Mouse (Mus musculus): ENCODE data around the gene AC109138.7. TPM values are rescaled to one million over a fixed set of nuclear protein-coding genes. Genes with fewer than 3 reads are reported as not detected.
A peak's percentile ranks its signal among the peaks of the same experiment; 100 is the strongest.

AC109138.7 gene
- polyA plus RNA-seq, 1 experiment from 2014 or later: not detected

- Histone ChIP-seq H3K27me3 (replicated peaks; ENCODE audit: insufficient read depth, low read length) (no peaks in the 10 kb centered on the region), H3K9me3 (ENCODE audit: low read length) (no peaks in the 10 kb centered on the region), H3K4me1 (ENCODE audit: insufficient read depth, low read depth, low read length) (peaks cover 2% of the 10 kb centered on the region; the same call in 1 of the 2 replicates), H3K36me3 (ENCODE audit: insufficient read depth, low read length) (peaks cover 24% of the 10 kb centered on the region; the same call in 1 of the 2 replicates), H3K4me3 (ENCODE audit: low read depth, low read length) (no peak overlapping the region), H3K9ac (replicated peaks; ENCODE audit: low read depth) (no peak overlapping the region), H3K4me2 (replicated peaks; ENCODE audit: low read depth, low read length) (no peak overlapping the region), H3K27ac (ENCODE audit: low read length) (no peak overlapping the region)
- WGBS: 46% methylated on average over 2 of the region's 2 CpGs
- ATAC-seq (no peak), DNase-seq (ENCODE audit: low spot score) (no peak)
- no peak for TF ChIP-seq EP300 (IDR thresholded peaks at IDR 0.05)
- no peak for TF ChIP-seq CTCF (IDR thresholded peaks at IDR 0.05)
Observed at GRCm38 (mm10) chr19:4196048-4196447, 18.1 kb upstream of the AC109138.7 start.

- DNase-seq (ENCODE audit: low spot score) (no peak), ATAC-seq (no peak)
- Histone ChIP-seq H3K4me3 (ENCODE audit: low read depth, low read length) (no peak overlapping the region), H3K27ac (ENCODE audit: low read length) (no peak overlapping the region), H3K36me3 (ENCODE audit: insufficient read depth, low read length) (peaks cover 24% of the 10 kb centered on the region; the same call in 1 of the 2 replicates), H3K4me1 (ENCODE audit: insufficient read depth, low read depth, low read length) (0 out of 2 replicates have a peak, but pooled peaks cover 2% of the 10 kb centered on the region), H3K27me3 (replicated peaks; ENCODE audit: insufficient read depth, low read length) (no peaks in the 10 kb centered on the region), H3K9ac (replicated peaks; ENCODE audit: low read depth) (no peak overlapping the region), H3K4me2 (replicated peaks; ENCODE audit: low read depth, low read length) (no peak overlapping the region), H3K9me3 (ENCODE audit: low read length) (no peaks in the 10 kb centered on the region)
- TF ChIP-seq CTCF (IDR thresholded peaks at IDR 0.05): no peak
- no peak for TF ChIP-seq EP300 (IDR thresholded peaks at IDR 0.05)
- 24% methylated on average over 5 of the region's 5 CpGs for WGBS
Observed at GRCm38 (mm10) chr19:4196548-4196947, 17.6 kb upstream of the AC109138.7 start.

GRCm38 (mm10) chr19:4197180-4197579 is 17.0 kb upstream of the AC109138.7 start:
- Histone ChIP-seq H3K4me2 (replicated peaks; ENCODE audit: low read depth, low read length) (no peak overlapping the region), H3K9me3 (ENCODE audit: low read length) (no peaks in the 10 kb centered on the region), H3K36me3 (ENCODE audit: insufficient read depth, low read length) (peaks cover 24% of the 10 kb centered on the region; the same call in 1 of the 2 replicates), H3K4me3 (ENCODE audit: low read depth, low read length) (no peak overlapping the region), H3K9ac (replicated peaks; ENCODE audit: low read depth) (no peak overlapping the region), H3K4me1 (ENCODE audit: insufficient read depth, low read depth, low read length) (0 out of 2 replicates have a peak, but pooled peaks cover 2% of the 10 kb centered on the region), H3K27me3 (replicated peaks; ENCODE audit: insufficient read depth, low read length) (no peaks in the 10 kb centered on the region), H3K27ac (ENCODE audit: low read length) (no peak overlapping the region)
- TF ChIP-seq EP300 (IDR thresholded peaks at IDR 0.05): no peak
- TF ChIP-seq CTCF (IDR thresholded peaks at IDR 0.05): no peak
- ATAC-seq: no peak
- no peak for DNase-seq (ENCODE audit: low spot score)
- 60% methylated on average over 3 of the region's 3 CpGs for WGBS

GRCm38 (mm10) chr19:4201291-4201909 is 12.8 kb upstream of the AC109138.7 start, which contains the start of gene Rad9a:
Rad9a (minus strand) TSS chr19:4201662.
- DNase-seq (ENCODE audit: low spot score) (peak; percentile 100), ATAC-seq (peak; percentile 89)
- H3K9ac ChIP-seq (replicated peaks; ENCODE audit: low read depth): peak within 1 kb of the TSS; percentile 61
- WGBS: under 1% methylated on average over 34 of the region's 34 CpGs
- H3K4me3 ChIP-seq (ENCODE audit: low read depth, low read length): peak within 1 kb of the TSS; percentile 52
- H3K4me2 ChIP-seq (replicated peaks; ENCODE audit: low read depth, low read length): peak within 1 kb of the TSS; percentile 93
- H3K36me3 ChIP-seq (ENCODE audit: insufficient read depth, low read length): no peaks in the 10 kb centered on the region; the same call in 1 of the 2 replicates
- H3K27ac ChIP-seq (ENCODE audit: low read length): peak within 1 kb of the TSS; percentile 55
- peak; percentile 67; the same call in 1 of the 2 replicates for TF ChIP-seq EP300 (IDR thresholded peaks at IDR 0.05)
- no peak for TF ChIP-seq CTCF (IDR thresholded peaks at IDR 0.05)
- H3K27me3 ChIP-seq (replicated peaks; ENCODE audit: insufficient read depth, low read length): no peaks in the 10 kb centered on the region
- no peaks in the 10 kb centered on the region; the same call in 1 of the 2 replicates for H3K4me1 ChIP-seq (ENCODE audit: insufficient read depth, low read depth, low read length)
- no peaks in the 10 kb centered on the region for H3K9me3 ChIP-seq (ENCODE audit: low read length)

- Histone ChIP-seq H3K4me1 (ENCODE audit: insufficient read depth, low read depth, low read length) (no peaks in the 10 kb centered on the region; the same call in 1 of the 2 replicates), H3K27me3 (replicated peaks; ENCODE audit: insufficient read depth, low read length) (no peaks in the 10 kb centered on the region), H3K9ac (replicated peaks; ENCODE audit: low read depth) (peak overlapping the region; percentile 37; the same call in 1 of the 2 replicates), H3K4me3 (ENCODE audit: low read depth, low read length) (peak overlapping the region; percentile 52), H3K4me2 (replicated peaks; ENCODE audit: low read depth, low read length) (peak overlapping the region; percentile 93), H3K9me3 (ENCODE audit: low read length) (no peaks in the 10 kb centered on the region), H3K36me3 (ENCODE audit: insufficient read depth, low read length) (no peaks in the 10 kb centered on the region; the same call in 1 of the 2 replicates), H3K27ac (ENCODE audit: low read length) (peak overlapping the region; percentile 22; the same call in 1 of the 2 replicates)
- WGBS: 25% methylated on average over 7 of the region's 7 CpGs
- ATAC-seq (no peak), DNase-seq (ENCODE audit: low spot score) (no peak)
- no peak for TF ChIP-seq EP300 (IDR thresholded peaks at IDR 0.05)
- no peak for TF ChIP-seq CTCF (IDR thresholded peaks at IDR 0.05)
Observed at GRCm38 (mm10) chr19:4202149-4202548, 12.0 kb upstream of the AC109138.7 start.

- Histone ChIP-seq H3K4me3 (ENCODE audit: low read depth, low read length) (no peak overlapping the region), H3K9ac (replicated peaks; ENCODE audit: low read depth) (no peak overlapping the region), H3K4me2 (replicated peaks; ENCODE audit: low read depth, low read length) (no peak overlapping the region), H3K27ac (ENCODE audit: low read length) (0 out of 2 replicates have a peak overlapping the region, but pooled peaks have one; percentile 22), H3K36me3 (ENCODE audit: insufficient read depth, low read length) (no peaks in the 10 kb centered on the region), H3K27me3 (replicated peaks; ENCODE audit: insufficient read depth, low read length) (no peaks in the 10 kb centered on the region), H3K9me3 (ENCODE audit: low read length) (no peaks in the 10 kb centered on the region), H3K4me1 (ENCODE audit: insufficient read depth, low read depth, low read length) (no peaks in the 10 kb centered on the region; the same call in 1 of the 2 replicates)
- DNase-seq (ENCODE audit: low spot score): no peak
- 57% methylated on average over 3 of the region's 3 CpGs for WGBS
- no peak for TF ChIP-seq EP300 (IDR thresholded peaks at IDR 0.05)
- TF ChIP-seq CTCF (IDR thresholded peaks at IDR 0.05): peak; percentile 28; the same call in 1 of the 2 replicates
- ATAC-seq: no peak
Observed at GRCm38 (mm10) chr19:4203148-4203547, 11.0 kb upstream of the AC109138.7 start.
